Mouse (Mus musculus) kidney, adult 11 months (tissue): ENCODE data around the gene H2-M10.5.
A peak's percentile ranks its signal among the peaks of the same experiment; 100 is the strongest.
"Not testable (repeated sequence)": the region's sequence is repeated elsewhere in the genome, so short reads cannot be mapped to it uniquely, and the experiment has no call there.

Experiments
- DNase-seq: peaks from one replicate; pipeline ENCODE4 v3.0.0; 2022

The H2-M10.5 gene

GRCm38 (mm10) chr17:36772610-36773009 is at the start of gene H2-M10.5:
Gene H2-M10.5, plus strand, starts transcription at chr17:36772910.
- not testable (repeated sequence) for DNase-seq

- no peak for DNase-seq
Observed at GRCm38 (mm10) chr17:36726046-36726445, 46.7 kb upstream of the H2-M10.5 start.

- no peak for DNase-seq
Observed at GRCm38 (mm10) chr17:36763816-36764215, 8.9 kb upstream of the H2-M10.5 start.

- not testable (repeated sequence) for DNase-seq
Observed at GRCm38 (mm10) chr17:36764244-36764643, 8.5 kb upstream of the H2-M10.5 start.

- not testable (repeated sequence) for DNase-seq
Observed at GRCm38 (mm10) chr17:36765403-36765802, 7.3 kb upstream of the H2-M10.5 start.

GRCm38 (mm10) chr17:36781533-36781932 is 8.8 kb downstream of the H2-M10.5 start:
- no peak for DNase-seq

- DNase-seq: not testable (repeated sequence)
Observed at GRCm38 (mm10) chr17:36786483-36786886, 13.8 kb downstream of the H2-M10.5 start.

GRCm38 (mm10) chr17:36788351-36788750 is 15.6 kb downstream of the H2-M10.5 start:
- no peak for DNase-seq

- DNase-seq: peak; percentile 62
Observed at GRCm38 (mm10) chr17:36788801-36789200, 16.1 kb downstream of the H2-M10.5 start.

- no peak for DNase-seq
Observed at GRCm38 (mm10) chr17:36799493-36799892, 26.8 kb downstream of the H2-M10.5 start.

GRCm38 (mm10) chr17:36799921-36800462 is 27.3 kb downstream of the H2-M10.5 start:
- not testable (repeated sequence) for DNase-seq

- DNase-seq: no peak
Observed at GRCm38 (mm10) chr17:36811871-36812270, 39.2 kb downstream of the H2-M10.5 start, which contains the start of gene H2-M10.6. Gene H2-M10.6, plus strand, starts transcription at chr17:36812171.

- DNase-seq: peak; percentile 41
Observed at GRCm38 (mm10) chr17:36824005-36824404, 51.3 kb downstream of the H2-M10.5 start.

- DNase-seq: no peak
Observed at GRCm38 (mm10) chr17:36825525-36825924, 52.8 kb downstream of the H2-M10.5 start.
